Mouse (Mus musculus) B cell, adult 67 days (primary cell): ENCODE data around the gene Rnf180. TPM values are rescaled to one million over a fixed set of nuclear protein-coding genes. Genes with fewer than 3 reads are reported as not detected.

ENCODE experiments used
- total RNA-seq, 2 experiments: library from RNA; stranded (reverse); gene quantifications; 4 replicates each; pipeline ENCODE4 v1.2.4; 2023

Rnf180 gene
- not detected for total RNA-seq

DNA sequence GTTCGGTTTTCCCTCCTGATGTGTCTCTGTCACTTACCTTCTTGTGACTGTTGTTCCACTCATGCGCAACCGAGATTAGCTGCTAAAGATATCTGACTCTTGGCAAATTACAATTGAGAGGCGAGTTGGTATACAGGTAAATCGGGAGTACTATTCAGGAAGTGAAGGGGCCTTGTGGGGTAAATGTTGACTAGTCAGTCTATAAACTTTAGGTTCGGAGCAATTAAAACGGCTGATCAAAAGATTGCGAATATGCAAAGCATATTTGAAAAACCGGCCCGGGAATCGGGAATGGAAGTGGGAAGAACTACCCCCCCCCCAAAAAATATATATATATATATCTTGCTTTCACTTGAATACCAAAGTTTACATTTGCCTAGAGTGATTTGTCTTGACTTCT, at the start of gene Rnf180:
Gene Rnf180, minus strand, starts transcription at position 101 of the 400 bp plus-strand sequence.

DNA sequence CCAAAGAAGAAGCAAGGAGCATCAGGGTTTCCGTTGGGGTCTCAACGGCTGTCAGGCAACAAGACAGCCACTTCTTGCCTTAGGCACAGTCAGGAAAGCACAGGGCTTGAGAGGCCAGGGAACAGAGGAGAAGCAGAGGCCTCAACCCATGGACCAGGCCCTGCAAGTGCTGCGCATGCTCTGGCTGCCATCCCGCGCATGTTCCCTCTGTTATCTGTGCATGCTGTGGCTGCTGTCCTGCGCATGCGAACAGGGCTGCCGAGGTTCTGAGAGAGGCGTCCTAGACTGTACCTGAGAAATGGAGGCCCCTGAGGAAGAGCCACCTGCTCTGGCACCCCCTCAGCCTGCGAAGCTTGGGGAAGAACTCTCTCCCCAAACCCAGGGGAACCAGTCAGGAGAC, 212.8 kb downstream of the Rnf180 start, which contains the start of gene 4933425L06Rik:
Gene 4933425L06Rik, plus strand, starts transcription at position 261 of the 400 bp plus-strand sequence.

Other genes with a start within 250 kb of the Rnf180 start
- gene Rgs7bp, start 239.9 kb downstream of the Rnf180 start, total RNA-seq = under 1 TPM in 1 of 2 experiments, not detected in 1; 0.18 TPM
- not detected for gene 4933425L06Rik, start 212.7 kb downstream of the Rnf180 start, total RNA-seq
- not detected for gene Htr1a, start 148.8 kb upstream of the Rnf180 start, total RNA-seq